Mouse (Mus musculus): ENCODE data around the gene Rnf39.

Rnf39 gene

GRCm38 (mm10) chr17:36943691-36944090 is 973 bp downstream of the Rnf39 start:
- no peak for DNase-seq

GRCm38 (mm10) chr17:36944121-36944775 is 1.5 kb downstream of the Rnf39 start:
- no peak for DNase-seq

- peak; percentile 66 to 68 for DNase-seq
Measured at GRCm38 (mm10) chr17:36947051-36947819, 4.5 kb downstream of the Rnf39 start.

DNA sequence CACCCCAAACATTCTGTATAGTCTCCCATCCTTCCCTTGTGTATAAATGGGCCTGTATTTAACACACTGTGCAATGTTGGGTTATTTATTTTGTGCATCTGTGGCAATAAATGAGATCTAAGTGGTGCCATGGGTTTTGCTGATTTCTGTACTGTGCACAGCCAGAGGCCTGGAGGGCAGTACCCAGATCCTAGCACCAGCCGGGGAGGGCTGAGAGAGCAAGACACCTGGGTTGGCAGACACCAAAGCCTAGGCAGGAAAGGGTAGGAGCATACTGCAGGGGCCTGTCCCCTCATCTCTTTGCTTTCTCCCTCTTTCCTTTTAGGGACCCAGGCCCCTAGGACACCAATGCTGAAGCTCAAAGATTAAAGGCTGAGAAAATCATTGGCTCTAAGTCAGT is 5.6 kb downstream of the Rnf39 start:
- DNase-seq, result no peak

DNA sequence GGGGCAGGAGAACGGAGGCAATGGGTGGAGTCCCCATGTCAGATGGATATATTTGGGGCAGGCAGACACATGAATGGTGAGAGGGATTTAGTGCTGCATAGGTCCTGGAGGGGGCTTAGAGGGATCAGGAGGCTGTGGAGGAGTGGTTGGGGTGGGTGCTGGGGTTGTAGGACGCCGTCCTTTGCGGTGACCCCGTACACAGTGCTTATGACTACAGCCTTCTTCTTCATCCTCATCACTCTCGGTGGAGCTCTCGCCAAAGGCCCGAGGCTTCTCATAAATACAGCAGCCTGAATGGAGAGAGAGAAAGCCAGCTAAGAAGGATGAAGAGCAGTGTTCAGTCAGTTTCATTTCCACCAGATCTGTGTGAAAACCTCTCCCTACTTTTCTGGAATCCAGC is 6.5 kb downstream of the Rnf39 start:
- no peak for DNase-seq

DNA sequence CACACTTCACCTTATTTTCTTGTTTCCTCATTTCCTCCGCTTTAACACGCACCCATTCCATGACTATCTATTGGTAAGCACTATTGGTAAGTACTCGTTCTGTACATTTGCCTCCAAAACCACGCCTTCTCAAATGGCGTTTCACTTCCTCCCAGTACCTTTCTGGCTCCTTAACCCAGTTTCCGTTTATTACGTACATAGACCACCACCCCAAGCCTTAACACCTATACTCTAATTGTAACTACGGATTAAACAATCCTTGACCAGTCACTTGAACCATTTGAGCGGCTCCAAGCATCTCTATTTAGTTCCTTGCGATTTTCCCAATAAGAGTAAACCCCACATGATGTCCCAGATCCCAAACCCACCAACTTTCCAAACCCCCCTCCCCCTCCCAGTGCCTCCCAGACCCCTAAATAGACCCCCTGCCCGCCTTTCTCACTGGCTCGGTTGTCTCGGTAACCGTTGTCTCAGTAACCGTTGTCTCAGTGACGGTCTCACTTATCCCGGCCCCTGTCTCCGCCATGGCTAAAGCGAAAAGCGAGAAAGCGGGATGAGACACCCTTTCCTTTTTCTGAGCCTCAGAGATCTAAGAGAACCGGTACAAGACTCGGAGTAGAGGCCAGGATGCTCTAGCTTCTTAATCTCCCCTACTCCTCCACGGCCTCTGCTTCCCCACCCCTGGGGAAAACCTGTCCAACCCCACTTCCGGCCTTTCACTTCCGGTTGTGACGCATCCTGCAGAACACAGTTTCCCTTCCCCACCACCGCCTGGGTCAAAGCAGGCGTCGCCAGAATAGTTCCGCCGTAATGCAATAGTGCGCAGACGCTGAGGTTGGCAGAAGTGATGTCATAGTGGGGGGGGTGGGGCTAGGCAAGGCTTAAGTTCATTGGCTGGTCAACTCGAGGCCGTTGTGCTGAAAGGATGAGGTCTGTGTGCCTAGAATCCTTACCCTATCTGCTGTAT is 8.5 kb downstream of the Rnf39 start, which contains the start of gene Ppp1r11:
Gene Ppp1r11 (minus strand): TSS at position 761 of the 967 bp plus-strand sequence.
- DNase-seq, result peak; percentile 94 to 95

GRCm38 (mm10) chr17:36952631-36953030 is 9.9 kb downstream of the Rnf39 start:
- no peak for DNase-seq

GRCm38 (mm10) chr17:36953062-36953461 is 10.3 kb downstream of the Rnf39 start:
- no peak for DNase-seq

DNA sequence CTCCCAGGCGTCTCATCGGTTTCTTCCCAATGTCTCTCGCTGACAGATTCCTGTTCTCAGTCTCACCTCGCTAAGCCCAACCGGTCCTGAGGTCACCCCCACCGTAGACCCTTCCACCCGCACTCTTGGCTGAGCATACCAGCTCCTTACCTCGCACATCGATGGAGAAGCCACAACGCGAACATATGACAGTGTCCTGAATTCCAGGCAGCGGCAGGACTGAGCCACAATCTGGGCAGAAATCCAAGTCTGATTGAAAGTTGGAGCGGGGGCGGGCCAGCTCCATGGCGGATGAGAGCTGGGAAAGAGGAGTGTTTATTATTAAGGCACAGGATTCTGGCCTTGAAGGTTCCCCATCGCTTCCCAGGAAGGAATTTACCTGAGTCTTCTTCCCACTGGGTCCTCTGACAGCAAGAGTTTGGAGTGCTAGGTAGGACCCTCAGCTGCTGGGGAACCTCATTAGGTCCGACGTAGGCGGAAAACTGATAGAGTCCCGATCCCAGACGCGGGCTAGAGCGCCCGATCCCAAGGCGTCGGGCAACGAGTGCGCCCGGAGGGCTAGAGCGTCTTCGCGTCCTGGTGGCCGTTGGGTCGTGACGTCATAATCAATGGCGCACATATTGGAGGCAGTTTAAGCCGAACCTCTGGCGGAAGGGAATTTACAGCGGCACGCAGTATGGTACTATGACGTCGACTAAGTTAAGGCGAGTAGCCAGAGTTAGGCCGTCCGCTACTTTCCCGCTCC is 15.5 kb downstream of the Rnf39 start, which contains the start of the genes Znrd1 and Znrd1as:
Gene Znrd1 (minus strand): TSS at position 561 of the 745 bp plus-strand sequence.
Gene Znrd1as (plus strand): TSS at position 594 of the 745 bp plus-strand sequence.
- DNase-seq, result peak; percentile 93 to 94

DNA sequence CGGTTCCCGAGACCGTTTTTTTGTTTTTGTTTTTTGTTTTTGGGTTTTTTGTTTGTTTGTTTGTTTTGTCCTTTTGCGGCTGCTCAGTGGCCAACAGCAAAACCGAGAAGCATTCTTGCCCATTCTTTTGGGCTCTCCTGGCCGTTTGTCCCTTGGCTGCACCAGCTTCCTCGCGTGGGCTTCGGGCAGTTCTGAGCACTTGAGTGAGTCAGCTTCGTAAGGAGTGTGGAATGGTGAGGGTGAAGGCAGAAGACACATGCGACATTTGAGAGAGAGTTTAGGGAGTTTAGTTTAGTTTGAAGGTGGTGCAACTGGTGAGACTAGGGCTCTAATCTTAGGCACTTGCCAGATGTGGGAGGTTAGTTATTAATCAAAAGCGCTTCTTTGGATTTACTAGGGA is 16.2 kb downstream of the Rnf39 start:
- peak in 1 of 2 experiments; percentile 6 for DNase-seq

DNA sequence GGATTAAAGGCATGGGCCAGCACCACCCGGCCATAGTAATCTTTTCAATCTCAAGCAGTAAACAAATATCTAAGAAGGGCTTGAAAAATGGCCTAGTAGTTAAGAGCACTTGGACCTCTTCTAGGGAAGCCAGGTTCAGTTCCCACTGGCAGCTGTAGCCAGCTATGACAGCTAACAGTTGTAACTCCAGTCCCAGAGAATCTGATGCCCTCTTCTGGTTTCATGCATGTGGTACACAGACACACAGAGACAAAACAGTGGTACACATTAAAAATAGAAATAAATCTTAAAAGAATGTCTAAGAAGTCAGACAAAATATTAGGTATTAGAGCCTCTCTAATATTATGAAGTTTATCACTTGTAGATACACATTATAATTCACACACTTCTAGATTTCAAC is 18.4 kb downstream of the Rnf39 start:
- no peak for DNase-seq

DNA sequence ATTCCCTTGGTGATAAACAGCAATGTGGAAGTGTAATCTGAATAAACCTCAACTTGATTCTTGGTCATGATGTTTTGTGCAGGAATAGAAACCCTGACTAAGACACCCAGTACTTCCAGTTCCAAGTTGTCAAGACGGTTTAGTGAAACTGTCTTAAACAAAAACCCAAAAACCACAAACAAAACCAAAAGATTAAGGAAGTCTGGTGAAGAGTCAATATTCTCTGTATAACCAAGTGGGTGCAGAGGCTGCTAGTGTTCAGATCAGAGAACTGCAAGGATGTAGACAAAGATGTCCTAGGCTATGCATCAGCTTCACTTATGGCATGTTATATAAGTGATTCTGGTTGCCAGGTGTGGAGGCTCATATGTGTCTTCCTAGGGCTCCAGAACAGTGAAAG is 24.2 kb downstream of the Rnf39 start:
- DNase-seq, result no peak

DNA sequence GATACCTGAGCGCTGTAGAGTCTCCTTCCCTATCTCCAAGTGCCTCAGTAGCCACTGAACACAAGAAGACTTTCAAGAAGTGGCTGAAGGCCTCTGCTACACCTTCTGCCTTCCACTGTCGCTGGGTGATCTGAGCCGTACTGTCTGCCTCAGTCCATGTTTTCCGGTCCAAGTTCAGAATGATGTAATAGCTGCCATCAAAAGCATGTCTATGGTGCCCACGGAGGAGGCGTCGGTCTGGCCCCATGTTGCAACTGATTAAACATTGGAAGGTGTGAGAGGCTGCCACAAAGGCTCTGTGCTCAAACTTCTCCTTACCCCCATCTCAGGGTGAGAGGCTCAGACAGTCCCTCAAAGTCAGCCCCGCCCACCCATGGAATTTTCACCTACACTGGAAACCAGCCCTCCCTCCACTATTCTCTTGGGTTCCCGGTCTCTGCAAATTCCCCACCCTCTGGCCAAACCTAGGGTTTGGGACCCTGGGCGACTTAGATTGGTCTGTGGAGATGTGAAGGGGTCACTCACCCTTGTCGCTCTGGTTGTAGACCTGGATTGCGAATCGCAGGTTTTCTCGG is 27.7 kb downstream of the Rnf39 start:
- no peak for DNase-seq

- no peak for DNase-seq
Measured at GRCm38 (mm10) chr17:36971172-36971850, 28.6 kb downstream of the Rnf39 start.

DNA sequence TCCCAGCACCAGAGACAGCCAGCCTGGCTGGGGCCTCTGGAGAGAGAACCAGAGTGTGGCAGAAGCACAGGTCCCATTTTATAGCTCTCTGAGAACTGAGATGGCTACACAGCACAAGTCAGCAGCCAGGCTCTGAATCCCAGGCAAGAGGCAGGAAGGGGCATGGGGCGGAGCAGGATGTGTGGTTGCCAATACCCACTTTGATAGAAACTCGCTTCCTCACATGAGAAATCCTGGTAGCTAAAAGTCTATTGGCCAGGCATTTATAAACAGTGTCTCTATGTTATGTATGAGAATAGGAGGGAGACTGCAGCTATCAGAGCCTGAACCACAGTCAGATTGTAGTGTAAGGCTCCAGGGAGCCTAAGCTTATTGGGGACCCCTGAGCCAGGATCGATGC is 30.1 kb downstream of the Rnf39 start:
- no peak for DNase-seq

DNA sequence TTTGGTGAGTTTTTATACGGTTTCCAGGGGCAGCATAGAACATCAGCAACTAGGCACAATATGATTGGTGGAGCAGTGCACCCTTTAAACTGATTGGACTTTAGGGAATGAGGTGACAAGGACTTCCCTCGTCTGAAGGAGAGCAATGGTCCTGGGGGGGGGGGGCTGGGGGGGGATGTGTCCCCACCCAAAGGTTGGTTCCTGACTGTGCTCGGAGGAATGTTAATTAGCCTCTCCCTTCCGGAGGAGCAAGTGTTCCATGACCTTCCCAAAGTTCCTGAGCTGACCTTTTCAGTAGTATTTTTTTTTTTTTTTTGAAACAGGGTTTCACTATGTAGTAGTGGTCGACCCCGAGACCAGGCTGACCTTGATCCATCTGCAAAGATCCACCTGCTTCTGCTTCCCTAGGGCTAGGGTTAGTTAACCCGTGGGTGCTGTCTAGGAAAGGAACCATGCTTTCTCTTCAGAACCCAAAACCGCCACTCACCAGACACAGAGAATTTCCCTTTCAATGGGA is 30.6 kb downstream of the Rnf39 start:
- no peak for DNase-seq

GRCm38 (mm10) chr17:36981221-36981813 is 38.6 kb downstream of the Rnf39 start, which contains the start of gene 2410137M14Rik:
Gene 2410137M14Rik, minus strand, starts transcription at chr17:36981237.
- no peak for DNase-seq

GRCm38 (mm10) chr17:36981845-36982244 is 39.1 kb downstream of the Rnf39 start:
- DNase-seq, result no peak

DNA sequence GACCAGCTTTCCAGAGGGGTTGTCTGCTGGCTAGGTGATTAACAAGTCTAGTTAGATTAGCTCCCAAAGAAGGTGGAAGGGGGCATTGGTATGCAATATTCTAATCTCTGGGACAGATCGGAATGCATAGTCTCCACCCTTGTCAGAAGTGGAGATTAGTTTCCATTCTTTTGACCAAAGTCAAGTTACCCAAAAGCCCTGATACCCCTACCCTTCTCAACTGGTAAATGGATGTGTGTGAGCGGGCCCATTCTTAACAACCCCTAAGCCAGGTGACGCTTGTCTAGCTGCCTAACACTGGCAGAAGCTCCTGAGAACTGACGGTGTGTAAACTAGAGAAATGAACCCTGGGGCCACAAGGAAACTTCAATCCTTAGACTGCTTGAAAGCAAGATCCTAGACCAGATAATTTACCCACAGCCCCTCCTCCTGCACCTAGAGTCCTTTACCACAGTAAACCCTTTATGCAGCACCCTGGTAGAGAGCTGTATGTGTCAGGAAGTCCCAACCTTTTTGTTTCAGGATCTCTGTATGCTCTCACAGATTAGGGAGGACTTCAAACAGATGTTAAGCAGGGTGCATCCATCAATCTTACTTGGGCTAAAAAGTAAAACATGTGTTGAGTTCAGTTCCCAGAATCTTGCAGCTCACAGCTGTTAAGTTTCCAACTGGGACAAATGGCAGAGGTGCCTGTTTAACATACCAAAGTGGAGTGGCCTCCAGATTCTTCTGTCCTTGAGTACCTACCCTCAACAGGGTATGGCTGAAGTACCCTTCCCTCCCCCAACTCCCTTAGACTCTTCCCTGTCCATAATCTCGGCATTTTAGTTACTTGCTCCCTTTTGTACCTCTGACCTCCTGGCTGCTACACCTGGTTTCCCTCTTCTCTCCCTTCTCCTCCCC is 39.8 kb downstream of the Rnf39 start:
- DNase-seq, result no peak
